Mouse (Mus musculus): ENCODE measurements at regions not wholly inside any gene's neighbourhood (a gene's known extent, or its start where the extent isn't known, plus 50 kb on each side); places are given as distances from the start of the nearest gene placed in this dataset.

GRCm38 (mm10) chr3:34136385-34136784 is 55.3 kb upstream of the Dnajc19 start:
- peak; percentile 40 for DNase-seq (ENCODE audit: low read depth, low spot score)
